Mouse (Mus musculus) ES-E14 (cell line): ENCODE measurements around the gene Pnmal1. TPM values are rescaled to one million over a fixed set of nuclear protein-coding genes. Genes with fewer than 3 reads are reported as not detected.
A peak's percentile ranks its signal among the peaks of the same experiment; 100 is the strongest.

Experiments used
- DNase-seq: peaks from one replicate; pipeline ENCODE4 v3.0.0-alpha.2; 2013; ENCODE audit warnings: low read depth, low spot score
- H3K27ac ChIP-seq: 2 replicates; pipeline ENCODE4 v1.5.1; 2012; ENCODE audit warnings: low read depth, mild to moderate bottlenecking, low read length, moderate library complexity, mixed read lengths; ENCODE audit not compliant: poor library complexity, insufficient read depth, severe bottlenecking
- H3K36me3 ChIP-seq: 2 replicates; pipeline ENCODE4 v1.6.1; 2012; ENCODE audit warnings: mild to moderate bottlenecking, low read length, moderate library complexity, mixed read lengths; ENCODE audit not compliant: control insufficient read depth, poor library complexity, insufficient read depth, severe bottlenecking
- H3K4me1 ChIP-seq, 2 experiments: fragments of 150-350 bp in 1 of 2; sonication (generic) in 1 of 2; 2 replicates each; pipeline ENCODE4 v1.6.1; 2012; ENCODE audit warnings: low read length in 2 of 2, mild to moderate bottlenecking in 1 of 2, mixed read lengths in 1 of 2; ENCODE audit not compliant: control insufficient read depth in 2 of 2, insufficient read depth in 2 of 2, poor library complexity in 1 of 2
- H3K4me3 ChIP-seq, 2 experiments: fragments of 150-350 bp in 1 of 2; sonication (generic) in 1 of 2; 2 replicates each; pipeline ENCODE4 v1.5.1; 2012; ENCODE audit warnings: low read length in 2 of 2, low read depth in 1 of 2, mild to moderate bottlenecking in 1 of 2, mixed read lengths in 1 of 2; ENCODE audit not compliant: insufficient read depth in 1 of 2, poor library complexity in 1 of 2, severe bottlenecking in 1 of 2
- H3K9ac ChIP-seq: 2 replicates; pipeline ENCODE4 v1.6.1; 2012; ENCODE audit warnings: low read depth, mild to moderate bottlenecking, low read length, mixed read lengths; ENCODE audit not compliant: poor library complexity, insufficient read depth, severe bottlenecking
- H3K9me3 ChIP-seq: fragments of 150-350 bp; sonication (generic); 2 replicates; pipeline ENCODE4 v1.6.1; 2012; ENCODE audit warnings: low read depth, mild to moderate bottlenecking, low read length; ENCODE audit not compliant: control insufficient read depth, insufficient read depth
- CHD2 ChIP-seq: IDR thresholded peaks from 2 replicates; pipeline ENCODE4 v1.6.1; 2014; ENCODE audit warnings: mild to moderate bottlenecking, low read depth, low read length, inconsistent platforms
- HCFC1 ChIP-seq: IDR thresholded peaks from 2 replicates; pipeline ENCODE4 v1.6.1; 2012; ENCODE audit warnings: low read length, inconsistent platforms, borderline replicate concordance; ENCODE audit not compliant: insufficient read depth
- MAFK ChIP-seq: IDR thresholded peaks from 2 replicates; pipeline ENCODE4 v1.6.1; 2014; ENCODE audit warnings: mild to moderate bottlenecking, low read depth, low read length, inconsistent platforms; ENCODE audit not compliant: insufficient read depth
- ZC3H11A ChIP-seq: IDR thresholded peaks from 2 replicates; pipeline ENCODE4 v1.6.1; 2012; ENCODE audit warnings: low read depth, mild to moderate bottlenecking, inconsistent platforms, low read length, borderline replicate concordance
- ZNF384 ChIP-seq: IDR thresholded peaks from 2 replicates; pipeline ENCODE4 v1.6.1; 2012; ENCODE audit warnings: low read depth, low read length, inconsistent platforms
- in situ Hi-C, 2 experiments: fragments of 600-800 bp; cut with MboI; formaldehyde crosslinking; loops; one replicate each; pipeline ENCODE4 v1.15.1; 2025; ENCODE audit warnings: low sequenced_read_pairs in 2 of 2, inconsistent platforms in 1 of 2; ENCODE audit not compliant: unreplicated experiment in 2 of 2
- total RNA-seq: library from RNA; depleted of rRNA; stranded (reverse); fragments of 300-350 nt; gene quantifications from 2 replicates; pipeline ENCODE4 v1.2.3, GENCODE M21; 2012

Gene Pnmal1
- total RNA-seq, 1 experiment = 0.45 TPM

- Histone ChIP-seq H3K4me1 (peaks cover 0 to 37% of the 10 kb centered on the region in 2 experiments; a peak in 1 of 4 replicates), H3K36me3 (peaks cover 51% of the 10 kb centered on the region), H3K9me3 (no peaks in the 10 kb centered on the region), H3K27ac (no peak overlapping the region), H3K9ac (no peak overlapping the region), H3K4me3 (no peak overlapping the region)
- TF ChIP-seq ZNF384 (no peak), MAFK (no peak), CHD2 (no peak), ZC3H11A (no peak), HCFC1 (no peak)
- in situ Hi-C loops = loop anchor here in 1 of 2 experiments (25.0 kb wide), 1 partner anchor 108 kb away; the partner anchor contains the start of genes Fkrp and Strn4
- DNase-seq = no peak
These were observed 39.3 kb upstream of the Pnmal1 start for GRCm38 (mm10) chr7:16920150-16920579.

- TF ChIP-seq MAFK (no peak), ZC3H11A (no peak), HCFC1 (no peak), ZNF384 (no peak), CHD2 (no peak)
- H3K9ac ChIP-seq = no peak overlapping the region
- peaks cover 0 to 32% of the 10 kb centered on the region in 2 experiments; a peak in 1 of 4 replicates for H3K4me1 ChIP-seq
- DNase-seq = no peak
- H3K4me3 ChIP-seq = no peak overlapping the region
- peaks cover 44% of the 10 kb centered on the region for H3K36me3 ChIP-seq
- no peak overlapping the region for H3K27ac ChIP-seq
- in situ Hi-C loops = loop anchor here in 1 of 2 experiments (25.0 kb wide), 1 partner anchor 109 kb away; the partner anchor contains the start of genes Fkrp and Strn4
- no peaks in the 10 kb centered on the region for H3K9me3 ChIP-seq
These were observed 38.4 kb upstream of the Pnmal1 start for GRCm38 (mm10) chr7:16920818-16921791.

- in situ Hi-C loops = loop anchor here in 1 of 2 experiments (25.0 kb wide), 1 partner anchor 110 kb away; the partner anchor contains the start of genes Fkrp and Strn4
- Histone ChIP-seq H3K36me3 (peaks cover 36% of the 10 kb centered on the region), H3K4me3 (no peak overlapping the region), H3K4me1 (peaks cover 0 to 28% of the 10 kb centered on the region in 2 experiments; a peak in 1 of 4 replicates), H3K9ac (no peak overlapping the region), H3K27ac (no peak overlapping the region), H3K9me3 (no peaks in the 10 kb centered on the region)
- DNase-seq = no peak
- no peak for TF ChIP-seq ZC3H11A
- TF ChIP-seq ZNF384 = no peak
- TF ChIP-seq HCFC1 = no peak
- TF ChIP-seq CHD2 = no peak
These were observed 37.6 kb upstream of the Pnmal1 start for GRCm38 (mm10) chr7:16921881-16922335.

DNA sequence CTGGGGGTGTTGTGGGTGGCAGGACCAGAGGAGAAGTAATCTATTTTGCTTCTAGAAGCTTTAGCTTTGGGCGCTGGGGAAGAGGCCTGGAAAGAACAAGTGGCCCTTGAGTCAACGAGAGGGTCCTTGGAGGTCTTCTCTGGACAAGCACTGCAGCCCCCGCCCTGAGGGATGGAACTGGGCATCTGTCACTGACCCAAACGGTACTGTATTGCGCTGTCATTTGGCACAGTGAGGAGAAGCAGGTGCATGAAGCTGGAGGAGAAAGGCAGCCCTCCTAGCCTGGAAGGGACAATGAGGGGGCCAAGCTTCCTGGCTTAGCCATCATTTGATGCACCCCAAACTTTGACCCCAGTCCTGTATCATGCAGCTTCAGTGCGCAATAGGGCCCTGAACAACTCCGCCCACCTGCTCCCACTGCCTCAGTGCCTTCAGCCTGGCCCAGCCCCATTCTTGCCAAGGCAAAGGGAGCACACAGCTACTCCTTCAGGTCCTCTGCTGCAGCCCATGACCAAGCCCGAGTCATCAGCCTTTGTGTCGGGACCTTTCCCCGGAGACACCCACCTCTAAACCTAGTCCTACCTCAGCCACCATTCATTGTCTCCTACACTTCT is 37.0 kb upstream of the Pnmal1 start:
- H3K4me3 ChIP-seq = peak overlapping the region; percentile 87 to 91
- no peak for TF ChIP-seq ZNF384
- TF ChIP-seq HCFC1 = no peak
- no peak for TF ChIP-seq CHD2
- TF ChIP-seq MAFK = no peak
- no peak for TF ChIP-seq ZC3H11A
- H3K36me3 ChIP-seq = peaks cover 31% of the 10 kb centered on the region
- no peak overlapping the region for H3K27ac ChIP-seq
- DNase-seq = no peak
- no peak overlapping the region for H3K9ac ChIP-seq
- in situ Hi-C loops = loop anchor here in 1 of 2 experiments (25.0 kb wide), 1 partner anchor 110 kb away; the partner anchor contains the start of genes Fkrp and Strn4
- peaks cover 0 to 26% of the 10 kb centered on the region in 2 experiments; a peak in 1 of 4 replicates for H3K4me1 ChIP-seq
- H3K9me3 ChIP-seq = no peaks in the 10 kb centered on the region
